Mouse (Mus musculus): ENCODE results near the gene Asns.
"Not testable (repeated sequence)": the region's sequence is repeated elsewhere in the genome, so short reads cannot be mapped to it uniquely, and the experiment has no call there.

Gene Asns

GRCm38 (mm10) chr6:7686047-7686446, 7.0 kb downstream of the Asns start:
- no peak for DNase-seq (ENCODE audit: extremely low spot score, low read depth, low spot score)

GRCm38 (mm10) chr6:7676194-7676901, 16.7 kb downstream of the Asns start:
- no peak for DNase-seq (ENCODE audit: extremely low spot score, low read depth, low spot score)

GRCm38 (mm10) chr6:7672438-7673253, 20.4 kb downstream of the Asns start:
- DNase-seq (ENCODE audit: extremely low spot score, low read depth, low spot score): no peak

- no peak for DNase-seq (ENCODE audit: extremely low spot score, low read depth, low spot score)
These were observed 21.6 kb downstream of the Asns start for GRCm38 (mm10) chr6:7671429-7671828.

- no peak for DNase-seq (ENCODE audit: extremely low spot score, low read depth, low spot score)
These were observed 22.5 kb downstream of the Asns start for GRCm38 (mm10) chr6:7670588-7670987.

GRCm38 (mm10) chr6:7669721-7670120, 23.3 kb downstream of the Asns start:
- DNase-seq (ENCODE audit: extremely low spot score, low read depth, low spot score): no peak

GRCm38 (mm10) chr6:7668332-7668731, 24.7 kb downstream of the Asns start:
- no peak for DNase-seq (ENCODE audit: extremely low spot score, low read depth, low spot score)

- not testable (repeated sequence) for DNase-seq (ENCODE audit: extremely low spot score, low read depth, low spot score)
These were observed 27.2 kb downstream of the Asns start for GRCm38 (mm10) chr6:7665902-7666301.

- DNase-seq (ENCODE audit: extremely low spot score, low read depth, low spot score): no peak
These were observed 31.6 kb downstream of the Asns start for GRCm38 (mm10) chr6:7661455-7661854.

GRCm38 (mm10) chr6:7660377-7661080, 32.5 kb downstream of the Asns start:
- DNase-seq (ENCODE audit: extremely low spot score, low read depth, low spot score): peak; percentile 56

- DNase-seq (ENCODE audit: extremely low spot score, low read depth, low spot score): no peak
These were observed 36.5 kb downstream of the Asns start for GRCm38 (mm10) chr6:7656601-7657000.

GRCm38 (mm10) chr6:7648458-7648857, 44.6 kb downstream of the Asns start:
- no peak for DNase-seq (ENCODE audit: extremely low spot score, low read depth, low spot score)
